Mouse (Mus musculus) R1 (cell line): ENCODE measurements at regions not wholly inside any gene's neighbourhood (a gene's known extent, or its start where the extent isn't known, plus 50 kb on each side); places are given as distances from the start of the nearest gene placed in this dataset.

ENCODE experiments used
- DNase-seq: peaks from one replicate; pipeline ENCODE4 v3.0.0-alpha.2; 2018; ENCODE audit warnings: low read depth, low spot score

GRCm38 (mm10) chr6:117237096-117237495 lies 68.8 kb downstream of the Cxcl12 start:
- DNase-seq, result no peak

GRCm38 (mm10) chr6:117241206-117241605 lies 72.9 kb downstream of the Cxcl12 start:
- DNase-seq, result no peak

GRCm38 (mm10) chr6:117245398-117245797 lies 77.1 kb downstream of the Cxcl12 start:
- DNase-seq, result no peak

GRCm38 (mm10) chr6:117245849-117246248 lies 77.5 kb downstream of the Cxcl12 start:
- no peak for DNase-seq

GRCm38 (mm10) chr6:117249230-117249921 lies 81.0 kb downstream of the Cxcl12 start:
- peak; percentile 48 for DNase-seq

- DNase-seq, result peak; percentile 53
Measured at GRCm38 (mm10) chr6:117250051-117250450, 81.7 kb downstream of the Cxcl12 start.

- no peak for DNase-seq
Measured at GRCm38 (mm10) chr6:117251383-117251925, 83.1 kb downstream of the Cxcl12 start.

- no peak for DNase-seq
Measured at GRCm38 (mm10) chr6:117252361-117252760, 84.0 kb downstream of the Cxcl12 start.

GRCm38 (mm10) chr6:117253036-117253435 lies 84.7 kb downstream of the Cxcl12 start:
- DNase-seq, result no peak

- DNase-seq, result no peak
Measured at GRCm38 (mm10) chr6:117253586-117254330, 85.4 kb downstream of the Cxcl12 start.

- DNase-seq, result no peak
Measured at GRCm38 (mm10) chr6:117254620-117255228, 86.4 kb downstream of the Cxcl12 start.

GRCm38 (mm10) chr6:117255399-117256098 lies 87.2 kb downstream of the Cxcl12 start:
- no peak for DNase-seq

GRCm38 (mm10) chr6:117256099-117256471 lies 87.8 kb downstream of the Cxcl12 start:
- DNase-seq, result no peak

- DNase-seq, result no peak
Measured at GRCm38 (mm10) chr6:117257591-117257990, 89.3 kb downstream of the Cxcl12 start.

- no peak for DNase-seq
Measured at GRCm38 (mm10) chr6:117267906-117268305, 99.6 kb downstream of the Cxcl12 start.

GRCm38 (mm10) chr6:117268376-117268775 lies 100.0 kb downstream of the Cxcl12 start:
- no peak for DNase-seq

- no peak for DNase-seq
Measured at GRCm38 (mm10) chr6:117270261-117270660, 101.9 kb downstream of the Cxcl12 start.

GRCm38 (mm10) chr6:117271562-117272226 lies 103.4 kb downstream of the Cxcl12 start:
- DNase-seq, result no peak

- no peak for DNase-seq
Measured at GRCm38 (mm10) chr6:117272227-117272955, 104.1 kb downstream of the Cxcl12 start.

- no peak for DNase-seq
Measured at GRCm38 (mm10) chr6:117275915-117276314, 107.6 kb downstream of the Cxcl12 start.

- no peak for DNase-seq
Measured at GRCm38 (mm10) chr6:117276850-117277249, 108.5 kb downstream of the Cxcl12 start.
